Mouse (Mus musculus): Measurements from ENCODE around the gene Zyx. TPM values are rescaled to one million over a fixed set of nuclear protein-coding genes. Genes with fewer than 3 reads are reported as not detected.

Zyx gene
- polyA plus RNA-seq, 1 experiment from 2014 or later = 47.5 TPM

GRCm38 (mm10) chr6:42353180-42353579 lies 3.8 kb downstream of the Zyx start:
- Histone ChIP-seq H3K4me2 (no peak overlapping the region), H3K9me3 (no peaks in the 10 kb centered on the region), H3K36me3 (peaks cover 48% of the 10 kb centered on the region), H3K4me1 (replicated peaks) (peaks cover 55% of the 10 kb centered on the region), H3K4me3 (no peak overlapping the region), H3K27me3 (no peaks in the 10 kb centered on the region), H3K9ac (no peak overlapping the region), H3K27ac (no peak overlapping the region)
- ATAC-seq (ENCODE audit: low FRiP score) = no peak
- 86% methylated on average over 8 of the region's 8 CpGs for WGBS

- Histone ChIP-seq H3K27me3 (no peaks in the 10 kb centered on the region), H3K4me2 (no peak overlapping the region), H3K9ac (no peak overlapping the region), H3K4me1 (replicated peaks) (peaks cover 46% of the 10 kb centered on the region), H3K4me3 (no peak overlapping the region), H3K9me3 (no peaks in the 10 kb centered on the region), H3K36me3 (peaks cover 60% of the 10 kb centered on the region), H3K27ac (0 out of 2 replicates have a peak overlapping the region, but pooled peaks have one; percentile 8)
- 61% methylated on average over 11 of the region's 11 CpGs for WGBS
- ATAC-seq (ENCODE audit: low FRiP score) = no peak
Observed at GRCm38 (mm10) chr6:42354076-42355019, 4.9 kb downstream of the Zyx start.

- no peaks in the 10 kb centered on the region for H3K9me3 ChIP-seq
- ATAC-seq (ENCODE audit: low FRiP score) = no peak
- no peak overlapping the region for H3K4me2 ChIP-seq
- 96% methylated on average over 6 of the region's 6 CpGs for WGBS
- no peak overlapping the region for H3K4me3 ChIP-seq
- no peak overlapping the region for H3K9ac ChIP-seq
- H3K36me3 ChIP-seq = peaks cover 70% of the 10 kb centered on the region
- no peak overlapping the region for H3K27ac ChIP-seq
- H3K4me1 ChIP-seq (replicated peaks) = peaks cover 45% of the 10 kb centered on the region
- no peaks in the 10 kb centered on the region for H3K27me3 ChIP-seq
Observed at GRCm38 (mm10) chr6:42355366-42355765, 5.9 kb downstream of the Zyx start.

- no peak overlapping the region for H3K4me3 ChIP-seq
- no peak overlapping the region for H3K27ac ChIP-seq
- no peak for ATAC-seq (ENCODE audit: low FRiP score)
- no peak overlapping the region for H3K9ac ChIP-seq
- no peaks in the 10 kb centered on the region for H3K9me3 ChIP-seq
- H3K36me3 ChIP-seq = peaks cover 72% of the 10 kb centered on the region
- H3K27me3 ChIP-seq = no peaks in the 10 kb centered on the region
- H3K4me2 ChIP-seq = no peak overlapping the region
- 98% methylated on average over 13 of the region's 13 CpGs for WGBS
- peaks cover 39% of the 10 kb centered on the region for H3K4me1 ChIP-seq (replicated peaks)
Observed at GRCm38 (mm10) chr6:42355794-42356600, 6.6 kb downstream of the Zyx start.

- no peak overlapping the region for H3K4me3 ChIP-seq
- no peaks in the 10 kb centered on the region for H3K9me3 ChIP-seq
- WGBS = 96% methylated on average over 5 of the region's 5 CpGs
- no peak overlapping the region for H3K4me2 ChIP-seq
- no peak overlapping the region for H3K27ac ChIP-seq
- peaks cover 67% of the 10 kb centered on the region for H3K36me3 ChIP-seq
- H3K4me1 ChIP-seq (replicated peaks) = peaks cover 30% of the 10 kb centered on the region
- no peaks in the 10 kb centered on the region for H3K27me3 ChIP-seq
- no peak overlapping the region for H3K9ac ChIP-seq
- no peak for ATAC-seq (ENCODE audit: low FRiP score)
Observed at GRCm38 (mm10) chr6:42356913-42357312, 7.5 kb downstream of the Zyx start.

GRCm38 (mm10) chr6:42357901-42358300 lies 8.5 kb downstream of the Zyx start:
- H3K9me3 ChIP-seq = no peaks in the 10 kb centered on the region
- H3K4me1 ChIP-seq (replicated peaks) = peaks cover 22% of the 10 kb centered on the region
- H3K4me3 ChIP-seq = no peak overlapping the region
- no peak for ATAC-seq (ENCODE audit: low FRiP score)
- no peak overlapping the region for H3K27ac ChIP-seq
- WGBS = 60% methylated on average over 6 of the region's 6 CpGs
- no peak overlapping the region for H3K9ac ChIP-seq
- peaks cover 66% of the 10 kb centered on the region for H3K36me3 ChIP-seq
- H3K27me3 ChIP-seq = no peaks in the 10 kb centered on the region
- no peak overlapping the region for H3K4me2 ChIP-seq

GRCm38 (mm10) chr6:42358901-42359300 lies 9.5 kb downstream of the Zyx start:
- Histone ChIP-seq H3K27me3 (no peaks in the 10 kb centered on the region), H3K9ac (no peak overlapping the region), H3K36me3 (peaks cover 61% of the 10 kb centered on the region), H3K4me3 (no peak overlapping the region), H3K4me2 (no peak overlapping the region), H3K4me1 (replicated peaks) (peaks cover 12% of the 10 kb centered on the region), H3K27ac (no peak overlapping the region), H3K9me3 (no peaks in the 10 kb centered on the region)
- no peak for ATAC-seq (ENCODE audit: low FRiP score)
- 91% methylated on average over 12 of the region's 12 CpGs for WGBS

- Histone ChIP-seq H3K4me1 (replicated peaks) (peaks cover 5% of the 10 kb centered on the region), H3K9me3 (no peaks in the 10 kb centered on the region), H3K4me2 (no peak overlapping the region), H3K36me3 (peaks cover 60% of the 10 kb centered on the region), H3K27me3 (no peaks in the 10 kb centered on the region), H3K27ac (no peak overlapping the region), H3K4me3 (no peak overlapping the region), H3K9ac (no peak overlapping the region)
- ATAC-seq (ENCODE audit: low FRiP score) = no peak
- WGBS = 76% methylated on average over 9 of the region's 9 CpGs
Observed at GRCm38 (mm10) chr6:42359364-42360147, 10.1 kb downstream of the Zyx start.

GRCm38 (mm10) chr6:42360231-42360840 lies 10.9 kb downstream of the Zyx start:
- no peaks in the 10 kb centered on the region for H3K9me3 ChIP-seq
- no peak overlapping the region for H3K9ac ChIP-seq
- H3K27ac ChIP-seq = no peak overlapping the region
- H3K4me2 ChIP-seq = no peak overlapping the region
- H3K4me3 ChIP-seq = no peak overlapping the region
- ATAC-seq (ENCODE audit: low FRiP score) = no peak
- no peaks in the 10 kb centered on the region for H3K27me3 ChIP-seq
- peaks cover 53% of the 10 kb centered on the region for H3K36me3 ChIP-seq
- 92% methylated on average over 6 of the region's 6 CpGs for WGBS
- H3K4me1 ChIP-seq (replicated peaks) = no peaks in the 10 kb centered on the region

- no peak overlapping the region for H3K4me3 ChIP-seq
- no peaks in the 10 kb centered on the region for H3K9me3 ChIP-seq
- H3K36me3 ChIP-seq = peaks cover 43% of the 10 kb centered on the region
- WGBS = 93% methylated on average over 13 of the region's 13 CpGs
- H3K9ac ChIP-seq = no peak overlapping the region
- no peak overlapping the region for H3K27ac ChIP-seq
- ATAC-seq (ENCODE audit: low FRiP score) = no peak
- no peak overlapping the region for H3K4me2 ChIP-seq
- no peaks in the 10 kb centered on the region for H3K27me3 ChIP-seq
- H3K4me1 ChIP-seq (replicated peaks) = no peaks in the 10 kb centered on the region
Observed at GRCm38 (mm10) chr6:42361041-42361895, 11.8 kb downstream of the Zyx start.

- no peak overlapping the region for H3K4me3 ChIP-seq
- peaks cover 35% of the 10 kb centered on the region for H3K36me3 ChIP-seq
- 71% methylated on average over 1 of the region's 1 CpGs for WGBS
- no peak for ATAC-seq (ENCODE audit: low FRiP score)
- no peaks in the 10 kb centered on the region for H3K4me1 ChIP-seq (replicated peaks)
- no peak overlapping the region for H3K4me2 ChIP-seq
- no peak overlapping the region for H3K9ac ChIP-seq
- H3K27me3 ChIP-seq = no peaks in the 10 kb centered on the region
- H3K27ac ChIP-seq = no peak overlapping the region
- H3K9me3 ChIP-seq = no peaks in the 10 kb centered on the region
Observed at GRCm38 (mm10) chr6:42362074-42362473, 12.6 kb downstream of the Zyx start.
